Mouse (Mus musculus): ENCODE data around the gene Gm17409.

The Gm17409 gene

DNA sequence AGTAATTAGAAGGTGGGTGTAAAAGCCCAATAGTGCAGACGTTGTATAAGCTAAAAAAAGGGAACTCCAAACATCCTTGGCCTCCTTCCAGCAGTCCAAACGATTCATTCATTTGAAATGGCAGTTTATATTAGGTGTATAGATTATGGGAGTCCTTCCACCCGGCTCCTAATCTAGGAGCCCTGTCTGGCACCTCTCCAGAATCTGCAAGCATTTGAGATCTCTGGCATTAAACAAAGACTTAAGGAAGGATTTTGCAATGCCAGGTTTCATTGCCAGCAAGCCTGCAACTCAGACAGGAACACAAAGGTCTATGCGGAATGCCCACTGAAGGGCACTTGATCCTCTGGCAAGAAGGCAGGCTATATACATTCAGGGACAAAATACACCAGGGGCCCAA lies 15.2 kb downstream of the Gm17409 start:
- DNase-seq = no peak

DNA sequence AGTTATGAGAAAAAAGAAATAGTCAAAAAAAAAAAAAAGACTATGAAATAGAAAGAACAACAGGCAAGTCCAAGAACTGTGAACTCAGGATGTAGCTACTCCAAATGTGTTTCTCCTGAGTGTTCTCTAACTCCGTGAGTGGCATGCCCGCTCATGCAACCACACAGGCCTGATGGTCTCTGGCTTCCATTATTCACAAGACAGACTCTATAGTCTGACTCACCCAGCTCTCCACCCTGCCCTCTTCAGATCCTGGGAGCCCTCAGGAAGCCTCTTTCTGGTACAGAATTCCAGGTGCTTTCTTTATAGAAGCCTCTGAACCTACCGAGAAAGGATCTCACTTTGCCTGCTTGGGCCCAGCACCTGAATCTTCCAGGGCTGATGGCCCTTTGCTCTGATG lies 15.8 kb downstream of the Gm17409 start:
- no peak for DNase-seq

DNA sequence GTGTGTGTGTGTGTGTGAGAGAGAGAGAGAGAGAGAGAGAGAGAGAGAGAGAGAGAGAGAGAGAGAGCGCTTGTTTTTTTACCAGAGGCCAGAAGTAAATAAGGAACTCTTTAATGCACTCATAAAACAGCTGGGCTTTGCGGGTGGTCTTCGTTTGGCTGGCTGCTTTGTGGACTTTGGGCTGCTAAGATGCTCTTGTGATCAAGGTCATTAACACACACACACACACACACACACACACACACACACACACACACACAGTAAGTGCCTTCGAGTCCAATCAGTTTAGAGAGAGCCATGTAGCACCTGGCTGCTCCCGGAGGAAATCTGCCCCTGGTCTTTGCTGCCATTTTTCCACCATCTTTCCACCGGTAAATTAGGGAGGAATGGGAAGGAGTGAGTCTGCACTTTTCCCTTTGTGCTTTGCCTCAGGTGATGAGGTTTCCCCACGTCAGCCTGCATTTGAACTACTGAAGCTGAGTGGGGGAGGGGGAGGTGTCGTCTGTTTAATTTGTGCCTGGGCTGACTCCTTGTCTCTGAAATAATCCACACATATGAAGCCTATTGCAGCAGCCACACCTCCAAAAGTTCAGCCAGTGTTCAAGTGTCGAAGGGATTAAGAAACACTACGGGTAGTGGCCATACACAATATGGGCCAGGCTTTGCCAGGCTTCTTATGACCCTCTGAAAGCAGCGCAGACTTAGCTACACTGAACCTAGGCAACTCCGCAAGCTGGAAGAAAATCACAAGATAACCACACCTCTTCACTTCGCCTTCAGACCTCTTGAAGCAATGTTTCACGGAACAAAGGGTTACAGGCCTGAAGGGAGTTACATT lies 16.7 kb downstream of the Gm17409 start:
- DNase-seq = no peak

DNA sequence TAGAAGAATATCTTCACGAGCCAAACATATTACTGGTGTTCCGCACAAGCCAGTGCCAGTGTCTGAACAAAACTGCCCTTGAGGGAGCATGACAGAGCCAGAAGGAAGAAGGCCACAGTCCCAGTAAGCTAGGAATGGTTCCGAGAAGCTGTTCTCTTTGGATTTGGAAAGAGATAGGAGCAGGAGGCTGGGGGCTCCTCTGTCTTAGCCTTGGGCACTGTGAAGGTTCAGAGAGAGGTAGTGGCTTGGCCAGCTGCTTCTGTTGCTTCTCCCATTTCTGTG lies 17.3 kb downstream of the Gm17409 start:
- no peak for DNase-seq

DNA sequence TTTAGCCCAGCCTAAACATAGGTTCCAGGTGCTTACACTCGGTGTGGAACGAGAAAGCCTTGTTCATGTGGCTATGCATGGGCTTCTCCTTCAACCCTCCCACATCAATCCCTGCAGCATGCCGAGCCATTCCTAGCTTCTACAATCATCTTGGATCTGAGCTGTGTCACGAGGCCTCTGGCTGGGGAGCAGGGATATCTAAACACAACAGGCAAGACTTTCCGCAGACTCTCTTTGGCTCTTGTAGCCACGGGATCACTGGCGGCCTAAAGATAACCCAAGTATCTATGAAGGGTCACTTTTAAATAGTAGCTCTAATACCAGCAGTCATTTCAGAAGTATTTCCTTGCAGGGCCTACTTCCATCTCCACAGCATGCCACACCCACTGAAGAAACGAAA lies 18.5 kb downstream of the Gm17409 start:
- DNase-seq = no peak

DNA sequence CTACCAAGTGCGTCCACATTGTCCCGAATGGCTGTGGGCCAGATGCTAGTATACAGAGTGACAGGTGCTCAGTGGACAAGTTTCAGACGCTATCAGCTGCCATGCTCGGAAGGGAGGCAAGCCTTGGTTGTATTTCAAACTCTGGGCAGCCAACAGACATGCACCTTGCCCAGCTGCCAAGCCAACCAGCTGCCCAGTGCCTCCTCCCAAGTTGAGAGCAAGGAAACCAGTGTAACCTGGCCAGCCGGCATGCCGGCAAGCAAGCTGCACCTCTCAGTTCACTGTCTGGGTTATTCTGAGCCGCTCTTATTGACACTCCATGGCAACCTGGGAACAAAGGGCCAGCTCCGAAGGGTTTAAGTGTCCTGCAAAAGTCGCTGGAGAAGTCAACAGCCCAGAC lies 19.4 kb downstream of the Gm17409 start:
- DNase-seq = no peak

DNA sequence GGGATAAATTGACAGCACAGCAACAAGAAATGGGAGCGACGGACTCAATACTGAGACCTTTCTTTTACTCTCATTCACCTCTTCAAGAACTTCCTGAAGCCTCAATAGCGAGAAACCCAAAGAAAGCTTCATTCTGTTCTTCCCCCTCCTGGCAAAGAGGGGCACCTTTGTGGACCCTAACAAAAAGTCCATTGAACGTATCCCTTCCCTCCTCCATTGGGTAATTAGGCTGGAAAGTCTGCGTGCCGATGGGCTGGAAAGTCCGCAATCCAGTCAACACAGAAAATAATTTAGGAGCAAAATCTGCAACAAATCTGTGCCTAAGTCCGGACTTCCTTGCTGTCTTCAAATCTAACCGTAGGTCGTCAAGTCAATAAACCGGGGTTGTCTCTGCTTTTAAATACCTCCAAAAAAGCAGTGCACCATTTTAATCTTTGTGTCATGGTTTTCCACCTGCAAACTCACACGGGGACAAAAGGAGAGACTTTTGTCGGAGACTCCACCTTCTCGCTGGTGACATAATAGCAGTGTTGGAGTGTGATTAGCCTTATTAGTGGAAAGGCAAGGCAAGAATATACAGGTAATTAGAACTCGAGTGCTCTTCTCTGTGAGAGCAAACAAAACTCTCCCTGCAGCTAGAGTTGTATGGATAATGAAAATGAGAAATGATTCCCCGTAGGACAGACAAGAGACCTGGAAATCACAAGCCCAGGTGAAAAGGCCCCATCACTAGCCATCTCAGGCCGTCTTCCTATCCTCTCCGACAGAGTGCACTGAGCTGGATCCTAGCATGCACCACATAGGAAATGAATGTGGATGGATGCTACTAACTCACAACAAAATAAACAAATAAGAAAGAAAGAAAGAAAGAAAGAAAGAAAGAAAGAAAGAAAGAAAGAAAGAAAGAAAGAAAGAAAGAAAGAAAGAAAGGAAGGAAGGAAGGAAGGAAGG lies 24.0 kb downstream of the Gm17409 start:
- DNase-seq = no peak

DNA sequence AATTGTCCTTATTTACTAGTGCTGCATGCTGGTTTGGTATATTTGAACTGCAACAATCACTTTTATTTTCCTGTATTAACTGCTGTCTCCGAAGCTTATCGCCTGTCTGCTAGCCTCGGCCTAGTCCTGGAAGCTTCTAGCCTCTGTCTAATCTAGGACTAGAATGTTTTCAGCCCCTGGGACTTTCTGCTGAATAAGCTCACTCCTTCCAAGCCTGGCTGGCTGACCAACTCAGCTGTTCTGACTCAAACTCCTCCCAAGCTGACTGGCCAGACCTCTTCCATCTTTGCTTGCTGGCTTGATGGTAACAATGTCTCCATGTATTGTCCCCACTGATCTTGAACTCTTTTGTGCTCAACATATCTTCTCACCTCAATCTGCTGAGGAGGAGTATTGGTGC lies 25.4 kb downstream of the Gm17409 start:
- no peak for DNase-seq

DNA sequence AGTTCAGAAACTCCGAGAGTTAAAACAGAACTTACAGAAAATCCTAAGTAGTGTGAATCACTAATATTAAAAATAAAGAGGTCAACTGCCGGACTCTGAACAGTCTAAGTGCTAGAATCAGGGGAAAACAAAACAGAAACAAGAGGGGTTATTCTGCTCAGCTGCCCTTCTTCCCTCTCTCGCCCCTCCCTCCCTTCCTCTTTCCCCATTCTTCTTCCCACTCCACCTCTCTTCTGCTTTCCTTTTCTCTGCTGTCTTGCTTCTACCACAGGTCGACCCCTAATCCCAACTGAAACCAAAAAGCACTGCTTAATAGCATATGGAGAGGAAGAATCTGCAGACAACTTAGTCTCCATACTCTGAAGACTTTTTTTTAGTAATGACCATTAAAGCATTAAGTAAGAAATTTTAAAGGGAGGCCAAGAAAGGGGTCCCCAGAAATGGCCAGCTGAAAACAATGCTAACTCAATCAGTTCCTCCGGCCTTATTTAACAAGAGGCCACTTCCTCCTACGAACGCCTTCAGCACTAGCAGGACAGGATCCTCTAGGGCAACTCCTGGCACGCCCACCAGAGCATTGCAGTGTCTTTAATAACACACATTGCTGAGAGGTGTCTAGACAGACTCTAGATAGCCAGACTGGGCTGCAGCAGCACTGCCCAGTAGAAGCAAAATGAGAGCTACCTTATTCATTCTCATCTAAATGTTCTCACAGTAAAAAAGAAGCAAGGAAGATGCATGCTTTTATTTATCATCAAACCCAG lies 26.9 kb downstream of the Gm17409 start:
- DNase-seq = no peak

DNA sequence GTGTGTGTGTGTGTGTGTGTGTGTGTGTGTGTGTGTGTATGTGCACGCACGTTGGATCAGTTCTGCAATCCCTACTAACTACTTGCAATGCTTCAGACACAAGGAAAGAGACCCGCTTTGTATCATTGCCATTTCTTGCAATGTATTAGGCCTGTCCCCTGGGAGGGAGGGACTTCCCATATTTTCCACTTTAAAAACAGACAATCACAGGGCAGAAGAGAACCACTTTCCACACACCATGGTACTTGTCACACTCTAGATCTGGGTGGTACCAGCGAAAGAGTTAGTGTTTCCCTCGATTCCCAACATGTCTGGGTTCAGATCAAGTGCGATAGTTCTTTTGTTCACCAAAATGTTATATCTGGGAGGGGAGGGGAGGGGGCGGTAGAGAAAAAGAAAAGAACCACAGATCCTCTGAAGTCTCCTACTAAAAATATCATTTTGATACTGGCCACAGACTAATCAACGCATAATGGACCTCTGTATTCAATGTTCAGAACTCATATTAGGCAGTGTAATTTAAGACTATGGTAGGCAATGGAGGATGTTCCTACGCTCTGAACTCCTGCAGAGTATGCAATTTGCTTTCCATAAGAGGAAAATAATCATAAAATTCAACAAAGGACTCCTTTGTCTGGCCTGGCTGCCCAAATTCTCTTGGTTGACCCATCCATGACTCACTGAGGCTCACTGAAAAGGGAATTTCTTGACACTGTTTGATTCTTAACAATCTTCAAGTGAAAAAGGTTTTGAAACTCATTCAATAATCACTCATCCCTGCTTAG lies 35.6 kb downstream of the Gm17409 start:
- DNase-seq = no peak

DNA sequence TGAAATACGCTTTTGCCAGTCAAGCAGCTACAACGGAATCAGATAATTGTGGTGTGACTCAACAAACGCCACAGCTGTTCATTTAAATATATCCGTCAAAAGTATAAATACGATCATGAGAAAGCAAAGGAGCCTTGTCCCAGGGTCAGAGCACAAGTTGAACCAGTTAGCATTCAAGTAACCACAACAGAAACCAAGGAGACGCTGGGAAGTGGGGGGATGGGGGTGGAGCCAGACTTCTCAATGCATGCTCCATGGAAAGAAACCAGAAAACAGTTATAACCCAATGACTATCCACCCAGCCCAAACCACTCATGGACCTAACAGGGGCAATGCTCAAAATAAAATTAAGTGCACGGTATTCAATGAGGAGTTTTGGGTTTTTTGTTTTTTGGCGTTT lies 40.3 kb downstream of the Gm17409 start:
- DNase-seq = no peak

DNA sequence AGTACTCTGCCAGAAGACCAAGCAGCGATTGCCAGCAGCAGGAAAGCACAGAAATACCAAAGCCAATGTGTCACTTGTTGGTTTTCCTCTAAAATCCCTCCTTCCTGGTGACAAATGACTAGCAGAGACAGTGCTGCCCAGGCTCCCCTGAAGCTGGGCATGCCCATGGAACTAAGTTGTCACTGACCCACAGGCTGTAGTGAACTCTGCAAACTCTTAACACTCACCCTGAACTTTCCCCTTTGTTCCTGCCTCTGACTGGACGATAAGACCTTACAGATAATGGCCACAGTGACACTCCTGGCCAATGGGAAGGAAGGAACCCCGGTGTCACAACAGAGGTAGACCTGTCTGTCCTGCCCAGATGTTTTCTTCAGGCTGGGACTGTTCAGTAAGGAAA lies 43.3 kb downstream of the Gm17409 start:
- DNase-seq = no peak

DNA sequence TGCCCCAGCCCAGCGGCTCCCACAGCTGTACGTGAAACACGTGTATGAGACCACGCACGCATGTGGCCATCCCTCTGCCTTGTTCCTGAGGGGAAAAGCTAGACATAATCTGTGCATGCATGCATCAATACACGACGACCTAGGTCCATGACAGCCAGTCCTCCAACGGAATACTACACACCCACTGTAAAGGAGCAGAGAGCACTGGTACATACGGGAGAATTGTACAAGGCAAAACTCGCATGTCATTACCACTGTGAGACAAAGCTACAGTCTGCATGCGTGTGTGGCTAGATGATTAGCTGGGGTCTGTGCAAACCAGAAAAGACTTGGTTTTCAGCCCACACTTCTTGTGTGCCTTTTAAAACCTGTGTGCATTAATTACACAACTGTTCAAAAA lies 44.6 kb downstream of the Gm17409 start:
- DNase-seq = no peak

DNA sequence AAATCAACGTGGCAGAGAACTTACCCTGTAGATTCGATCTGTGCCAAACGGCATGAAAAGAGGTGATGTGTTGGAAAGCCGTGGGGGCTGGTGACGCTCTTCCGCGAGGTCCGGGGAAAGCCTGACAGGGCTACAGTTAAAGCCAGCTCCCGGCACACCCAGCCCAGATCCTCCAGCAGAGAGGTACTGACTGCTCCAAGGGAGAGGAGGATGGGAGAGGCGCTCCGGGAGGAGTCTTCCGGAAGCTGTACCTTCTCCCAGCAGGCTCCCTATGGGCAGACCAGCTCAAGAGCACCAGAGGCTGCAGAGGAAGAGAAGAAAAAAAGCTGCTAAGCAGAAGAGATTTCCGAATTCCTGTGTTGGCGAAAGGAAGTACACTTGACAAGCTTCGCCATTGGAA lies 46.1 kb downstream of the Gm17409 start:
- no peak for DNase-seq

DNA sequence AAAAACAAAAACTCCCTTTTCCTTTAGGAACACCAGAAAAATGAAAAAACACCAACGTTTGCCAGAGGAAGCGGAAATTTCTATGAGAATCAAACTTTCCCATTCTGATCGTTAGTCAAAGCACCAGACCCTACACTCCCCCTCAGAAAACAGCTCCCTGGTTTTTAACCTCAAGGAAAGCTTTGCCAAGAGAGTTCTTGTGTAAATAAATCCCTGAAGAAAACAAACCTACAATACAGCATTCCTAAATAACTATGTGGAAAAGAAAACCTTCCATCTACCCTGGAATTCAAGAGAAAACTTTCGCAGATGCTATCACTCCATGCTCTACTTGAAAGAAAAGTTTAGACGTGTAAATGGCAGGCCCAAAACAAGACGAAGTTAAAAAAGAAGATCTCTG lies 47.0 kb downstream of the Gm17409 start:
- DNase-seq = no peak

DNA sequence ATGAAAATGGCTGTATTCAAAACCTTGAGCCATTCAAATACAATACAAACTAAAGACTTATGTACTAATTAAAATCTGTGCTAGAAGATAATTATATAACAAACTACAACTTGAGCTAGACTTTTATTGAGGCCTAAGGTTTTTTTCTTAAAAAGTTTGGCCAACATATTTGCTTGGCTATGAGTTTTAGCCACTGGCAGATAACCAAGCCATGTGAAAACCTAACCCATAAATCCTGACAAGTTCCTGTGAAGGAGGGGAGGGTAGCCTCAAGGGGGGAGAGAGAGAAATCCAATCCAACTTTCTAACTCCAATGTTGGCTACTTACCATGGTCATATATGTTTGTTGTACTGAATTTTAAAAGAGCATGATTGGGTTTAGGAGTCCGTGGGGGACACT lies 48.6 kb downstream of the Gm17409 start:
- DNase-seq = no peak
